Mouse (Mus musculus): ENCODE data around the gene Rab6b.

GRCm38 (mm10) chr9:103181886-103182285 lies 70.3 kb downstream of the Rab6b start:
- TF ChIP-seq POLR2A (IDR thresholded peaks at IDR 0.05; ENCODE audit: borderline replicate concordance, extremely low read depth, low read depth, low read length) (no peak), CTCF (IDR thresholded peaks at IDR 0.05; ENCODE audit: insufficient read depth, low read length) (no peak)

Measured in lung, adult 2 months (tissue).